Mouse (Mus musculus): Measurements from ENCODE around the gene Ppif. TPM values are rescaled to one million over a fixed set of nuclear protein-coding genes. Genes with fewer than 3 reads are reported as not detected.

Ppif gene
- polyA plus RNA-seq, 1 experiment from 2014 or later: 30.3 TPM

DNA sequence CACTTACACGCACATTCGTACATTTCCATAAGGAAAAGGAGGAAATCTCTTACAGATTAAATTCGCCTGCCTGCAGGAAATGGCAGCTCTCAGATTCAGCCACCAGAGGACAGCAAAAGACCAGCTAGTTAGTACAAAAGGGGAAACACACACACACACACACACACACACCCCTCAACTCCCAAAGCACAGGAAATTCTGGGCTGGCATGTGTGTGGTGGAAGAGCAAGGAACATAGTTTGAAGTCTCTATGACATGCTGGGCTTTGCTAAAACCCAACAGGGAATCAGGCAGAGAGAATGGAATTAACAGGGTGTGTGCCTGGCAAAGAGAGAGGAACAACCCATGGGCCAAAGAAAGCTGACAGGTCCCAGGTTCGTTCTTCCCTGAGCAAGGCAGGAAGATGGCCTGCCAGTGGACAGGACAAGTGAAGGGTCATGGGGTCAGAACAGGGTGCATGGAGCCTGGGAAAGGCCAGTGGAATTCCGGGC lies 13.8 kb downstream of the Ppif start:
- Histone ChIP-seq H3K27ac (0 out of 2 replicates have a peak overlapping the region, but pooled peaks have one; percentile 26), H3K4me1 (peaks cover 27% of the 10 kb centered on the region), H3K36me3 (no peaks in the 10 kb centered on the region), H3K4me3 (no peak overlapping the region), H3K9ac (no peak overlapping the region), H3K9me3 (no peaks in the 10 kb centered on the region), H3K27me3 (no peaks in the 10 kb centered on the region), H3K4me2 (replicated peaks) (no peak overlapping the region)
- 0 out of 2 replicates have a peak, but pooled peaks have one; percentile 41 for ATAC-seq (ENCODE audit: insufficient number of reproducible peaks, insufficient read depth, low FRiP score, low TSS enrichment)
- 48% methylated on average over 5 of the region's 5 CpGs for WGBS

DNA sequence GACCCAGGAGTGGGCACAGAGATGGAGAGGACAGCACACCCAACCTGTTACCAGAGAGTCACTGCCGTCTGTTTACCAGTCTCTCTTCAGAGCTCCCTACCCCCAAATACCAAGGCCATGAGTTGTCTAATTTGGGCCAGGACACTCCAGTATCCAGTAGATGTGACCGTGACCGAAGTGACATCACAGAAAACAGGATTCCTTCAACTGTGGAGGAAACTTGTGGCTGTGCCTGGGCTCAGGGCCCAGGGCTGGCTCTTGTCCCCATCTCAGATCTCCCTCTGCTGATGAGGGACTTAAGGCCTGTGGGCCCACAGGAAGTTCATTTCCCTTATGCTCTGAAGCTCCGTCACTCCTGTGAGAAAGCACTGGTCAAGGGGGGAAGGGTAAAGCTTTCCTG lies 14.5 kb downstream of the Ppif start:
- WGBS: 60% methylated on average over 4 of the region's 4 CpGs
- Histone ChIP-seq H3K27me3 (no peaks in the 10 kb centered on the region), H3K27ac (no peak overlapping the region; the same call in 1 of the 2 replicates), H3K4me3 (no peak overlapping the region), H3K4me1 (peaks cover 27% of the 10 kb centered on the region), H3K9ac (0 out of 2 replicates have a peak overlapping the region, but pooled peaks have one; percentile 2), H3K4me2 (replicated peaks) (no peak overlapping the region), H3K9me3 (no peaks in the 10 kb centered on the region), H3K36me3 (no peaks in the 10 kb centered on the region)
- ATAC-seq (ENCODE audit: insufficient number of reproducible peaks, insufficient read depth, low FRiP score, low TSS enrichment): no peak

DNA sequence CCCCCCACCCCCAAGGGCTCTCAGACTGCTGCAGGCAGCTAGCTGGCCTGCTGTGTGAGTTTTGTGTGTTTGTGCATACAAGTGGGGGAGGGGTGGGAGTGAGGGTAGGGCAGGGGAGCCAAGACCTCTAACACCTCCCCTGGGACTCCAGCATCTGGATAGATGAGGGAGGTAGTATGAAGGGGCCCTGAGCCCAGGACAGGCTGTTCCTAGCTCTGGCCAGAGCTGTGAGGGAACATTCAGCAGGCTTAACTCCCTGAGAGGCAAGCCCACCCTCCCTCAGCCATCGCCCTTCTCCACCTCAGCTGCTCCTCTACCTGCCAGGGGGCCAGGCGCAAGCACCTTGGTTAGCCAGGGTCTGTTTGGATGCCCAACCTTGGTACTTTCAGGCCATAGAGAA lies 15.0 kb downstream of the Ppif start:
- H3K4me1 ChIP-seq: peaks cover 29% of the 10 kb centered on the region
- no peaks in the 10 kb centered on the region for H3K27me3 ChIP-seq
- H3K4me3 ChIP-seq: no peak overlapping the region
- no peaks in the 10 kb centered on the region for H3K9me3 ChIP-seq
- H3K36me3 ChIP-seq: no peaks in the 10 kb centered on the region
- H3K27ac ChIP-seq: no peak overlapping the region; the same call in 1 of the 2 replicates
- ATAC-seq (ENCODE audit: insufficient number of reproducible peaks, insufficient read depth, low FRiP score, low TSS enrichment): no peak
- no peak overlapping the region for H3K4me2 ChIP-seq (replicated peaks)
- WGBS: 94% methylated on average over 2 of the region's 2 CpGs
- peak overlapping the region; percentile 2; the same call in 1 of the 2 replicates for H3K9ac ChIP-seq

DNA sequence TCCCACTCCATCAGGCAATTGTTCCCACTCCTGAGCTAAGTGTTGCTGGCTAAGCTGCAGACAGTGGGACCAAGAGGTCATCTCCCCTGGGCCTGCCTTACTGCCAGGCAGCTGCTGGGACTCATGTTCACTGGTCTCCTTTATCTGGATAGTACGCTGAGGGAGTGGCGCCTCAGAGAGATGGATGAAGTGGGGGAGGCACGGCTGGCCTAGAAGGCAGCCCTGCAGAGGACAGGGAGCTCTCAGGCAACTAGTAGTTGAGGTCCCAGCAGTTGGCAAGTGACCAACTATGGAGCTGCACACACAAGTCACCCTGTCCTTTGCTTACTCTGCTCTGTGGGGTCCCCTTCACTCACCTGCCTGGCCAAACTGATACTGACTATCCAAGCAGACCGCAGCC lies 16.1 kb downstream of the Ppif start:
- no peak overlapping the region for H3K4me3 ChIP-seq
- H3K36me3 ChIP-seq: peaks cover 9% of the 10 kb centered on the region
- 68% methylated on average over 4 of the region's 4 CpGs for WGBS
- H3K27me3 ChIP-seq: no peaks in the 10 kb centered on the region
- H3K27ac ChIP-seq: no peak overlapping the region
- no peak overlapping the region for H3K4me2 ChIP-seq (replicated peaks)
- ATAC-seq (ENCODE audit: insufficient number of reproducible peaks, insufficient read depth, low FRiP score, low TSS enrichment): no peak
- no peak overlapping the region for H3K9ac ChIP-seq
- no peaks in the 10 kb centered on the region for H3K9me3 ChIP-seq
- peaks cover 32% of the 10 kb centered on the region for H3K4me1 ChIP-seq

DNA sequence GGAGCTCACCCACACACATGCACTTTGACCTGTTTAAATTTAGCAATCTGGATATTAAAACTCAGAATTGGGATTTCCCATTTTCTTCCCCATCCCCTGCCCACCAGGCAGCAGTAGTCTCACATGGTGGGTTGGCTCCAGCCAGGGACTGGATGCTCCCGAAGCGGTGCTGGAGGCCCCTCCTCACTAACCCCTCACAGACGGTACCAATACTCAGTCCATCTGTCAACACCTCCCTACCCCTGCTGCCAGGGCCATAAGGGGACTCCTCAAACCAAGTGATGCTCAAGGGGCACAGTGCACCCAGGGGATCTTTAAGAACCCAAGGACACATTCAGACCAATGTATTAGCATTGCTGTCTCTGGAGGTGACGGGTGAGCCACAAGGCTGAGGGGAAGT lies 16.7 kb downstream of the Ppif start:
- Histone ChIP-seq H3K36me3 (peaks cover 11% of the 10 kb centered on the region), H3K9me3 (no peaks in the 10 kb centered on the region), H3K27ac (no peak overlapping the region), H3K27me3 (no peaks in the 10 kb centered on the region), H3K4me3 (no peak overlapping the region), H3K4me2 (replicated peaks) (no peak overlapping the region), H3K4me1 (peaks cover 32% of the 10 kb centered on the region), H3K9ac (no peak overlapping the region)
- ATAC-seq (ENCODE audit: insufficient number of reproducible peaks, insufficient read depth, low FRiP score, low TSS enrichment): no peak
- 66% methylated on average over 4 of the region's 4 CpGs for WGBS

DNA sequence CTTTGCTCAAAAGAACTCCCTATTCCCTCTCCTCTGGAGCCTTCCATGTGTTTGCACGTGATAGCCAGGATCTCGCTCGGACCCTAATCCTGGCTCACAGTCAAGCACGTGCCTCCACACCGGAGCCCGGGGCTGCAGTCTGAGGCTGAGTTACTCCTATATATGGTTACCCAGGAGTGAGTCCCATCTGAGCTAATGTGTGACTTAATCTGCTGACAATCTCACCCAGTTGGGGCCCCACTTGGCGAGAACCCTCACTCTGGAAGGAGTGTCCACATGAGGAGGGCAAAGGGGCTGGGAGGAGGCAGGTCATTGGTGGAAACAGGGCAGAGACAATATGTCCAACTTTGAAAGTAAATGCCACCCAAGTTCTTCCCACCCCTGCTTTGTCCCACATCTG lies 17.2 kb downstream of the Ppif start:
- Histone ChIP-seq H3K36me3 (peaks cover 16% of the 10 kb centered on the region), H3K9ac (no peak overlapping the region), H3K4me2 (replicated peaks) (no peak overlapping the region), H3K9me3 (no peaks in the 10 kb centered on the region), H3K4me1 (peaks cover 32% of the 10 kb centered on the region), H3K27ac (no peak overlapping the region), H3K27me3 (no peaks in the 10 kb centered on the region), H3K4me3 (no peak overlapping the region)
- ATAC-seq (ENCODE audit: insufficient number of reproducible peaks, insufficient read depth, low FRiP score, low TSS enrichment): no peak
- 72% methylated on average over 7 of the region's 7 CpGs for WGBS

DNA sequence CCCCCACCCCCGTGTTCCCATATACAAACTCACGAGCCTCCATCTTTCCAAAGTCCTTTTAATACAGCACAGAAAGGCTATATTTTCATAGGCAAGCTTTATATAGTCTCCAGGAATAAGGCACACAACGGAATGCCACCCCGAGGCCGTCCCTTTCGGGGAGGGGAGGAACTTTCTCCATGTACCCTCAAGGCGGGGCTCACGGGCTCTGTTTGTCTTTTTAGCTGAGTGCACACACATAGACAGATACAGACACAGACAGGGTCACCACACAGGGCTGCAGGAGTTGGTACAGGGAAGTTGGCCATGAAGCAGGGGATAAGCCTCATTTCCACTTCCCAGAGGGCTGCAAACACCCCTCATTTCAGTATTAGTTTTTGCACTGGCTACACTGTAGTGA lies 17.6 kb downstream of the Ppif start:
- no peaks in the 10 kb centered on the region for H3K9me3 ChIP-seq
- no peaks in the 10 kb centered on the region for H3K27me3 ChIP-seq
- peaks cover 32% of the 10 kb centered on the region for H3K4me1 ChIP-seq
- 60% methylated on average over 8 of the region's 8 CpGs for WGBS
- peaks cover 20% of the 10 kb centered on the region for H3K36me3 ChIP-seq
- H3K4me3 ChIP-seq: no peak overlapping the region
- no peak overlapping the region for H3K9ac ChIP-seq
- no peak for ATAC-seq (ENCODE audit: insufficient number of reproducible peaks, insufficient read depth, low FRiP score, low TSS enrichment)
- no peak overlapping the region for H3K4me2 ChIP-seq (replicated peaks)
- no peak overlapping the region for H3K27ac ChIP-seq

DNA sequence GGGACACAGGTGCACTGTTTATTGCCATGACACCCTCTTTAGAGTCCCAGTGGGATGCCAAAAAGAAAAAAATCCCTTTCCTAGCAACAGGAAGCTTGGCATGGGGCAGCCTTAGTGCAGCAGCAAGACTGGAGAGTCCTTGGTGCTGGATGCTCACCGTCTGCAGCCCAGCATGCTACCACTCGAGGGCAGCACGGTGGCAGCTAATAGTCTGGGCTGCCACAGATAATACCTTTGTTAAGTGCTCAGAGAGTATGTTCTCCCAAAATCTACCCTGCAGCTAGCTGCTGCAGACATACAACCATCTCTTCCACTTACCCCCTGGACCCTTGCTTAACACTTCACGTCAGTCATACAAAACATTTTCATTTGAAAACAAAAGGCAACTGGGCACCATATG lies 19.5 kb downstream of the Ppif start:
- no peak overlapping the region for H3K4me3 ChIP-seq
- no peaks in the 10 kb centered on the region for H3K9me3 ChIP-seq
- H3K27me3 ChIP-seq: no peaks in the 10 kb centered on the region
- 13% methylated on average over 4 of the region's 4 CpGs for WGBS
- 0 out of 2 replicates have a peak overlapping the region, but pooled peaks have one; percentile 31 for H3K27ac ChIP-seq
- H3K4me2 ChIP-seq (replicated peaks): no peak overlapping the region
- no peak overlapping the region for H3K9ac ChIP-seq
- ATAC-seq (ENCODE audit: insufficient number of reproducible peaks, insufficient read depth, low FRiP score, low TSS enrichment): no peak
- peaks cover 43% of the 10 kb centered on the region for H3K4me1 ChIP-seq
- H3K36me3 ChIP-seq: peaks cover 26% of the 10 kb centered on the region

DNA sequence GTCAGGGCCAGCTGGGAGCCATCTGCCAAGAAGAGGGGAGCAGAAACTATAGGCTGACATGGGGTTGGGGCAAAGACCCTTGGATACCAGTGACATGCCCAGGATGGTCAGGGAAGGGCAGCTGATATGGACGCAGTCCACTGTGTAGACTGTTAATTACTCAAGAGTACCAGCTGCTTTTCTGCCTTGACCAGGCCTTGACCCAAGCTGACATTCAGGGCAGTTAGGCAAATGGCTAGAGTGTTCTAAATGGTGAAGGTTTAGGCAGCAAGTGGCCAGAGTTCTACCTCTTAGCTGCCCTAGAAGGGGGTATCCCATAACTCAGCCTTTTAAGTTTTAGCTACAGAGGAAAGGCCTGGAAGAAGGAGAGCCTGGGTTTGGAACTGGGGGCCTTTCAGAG lies 22.6 kb downstream of the Ppif start:
- no peak for ATAC-seq (ENCODE audit: insufficient number of reproducible peaks, insufficient read depth, low FRiP score, low TSS enrichment)
- Histone ChIP-seq H3K36me3 (peaks cover 33% of the 10 kb centered on the region), H3K27ac (no peak overlapping the region), H3K9me3 (no peaks in the 10 kb centered on the region), H3K4me2 (replicated peaks) (no peak overlapping the region), H3K4me1 (peaks cover 28% of the 10 kb centered on the region), H3K27me3 (no peaks in the 10 kb centered on the region), H3K4me3 (no peak overlapping the region), H3K9ac (no peak overlapping the region)
- 77% methylated on average over 1 of the region's 1 CpGs for WGBS

DNA sequence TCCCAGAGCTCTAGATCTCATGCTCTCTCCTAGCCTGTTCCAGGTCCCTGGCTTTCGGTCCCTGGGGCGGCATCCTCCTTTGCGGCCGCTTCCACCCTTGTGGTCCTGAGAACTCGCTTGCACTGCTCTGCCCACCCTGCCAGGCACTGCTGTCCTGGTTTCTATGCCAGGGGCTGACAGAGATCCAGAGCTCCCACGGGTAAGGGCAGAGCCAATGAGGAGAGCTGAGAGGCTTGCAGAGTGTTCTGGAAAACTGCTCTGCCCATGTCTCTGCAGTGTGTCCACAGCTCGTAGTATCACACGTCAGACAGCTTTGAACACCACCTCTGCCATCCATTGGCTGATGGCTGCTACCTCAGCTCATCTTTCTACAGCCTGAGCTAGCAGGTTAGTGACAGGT lies 23.8 kb downstream of the Ppif start:
- H3K27me3 ChIP-seq: no peaks in the 10 kb centered on the region

DNA sequence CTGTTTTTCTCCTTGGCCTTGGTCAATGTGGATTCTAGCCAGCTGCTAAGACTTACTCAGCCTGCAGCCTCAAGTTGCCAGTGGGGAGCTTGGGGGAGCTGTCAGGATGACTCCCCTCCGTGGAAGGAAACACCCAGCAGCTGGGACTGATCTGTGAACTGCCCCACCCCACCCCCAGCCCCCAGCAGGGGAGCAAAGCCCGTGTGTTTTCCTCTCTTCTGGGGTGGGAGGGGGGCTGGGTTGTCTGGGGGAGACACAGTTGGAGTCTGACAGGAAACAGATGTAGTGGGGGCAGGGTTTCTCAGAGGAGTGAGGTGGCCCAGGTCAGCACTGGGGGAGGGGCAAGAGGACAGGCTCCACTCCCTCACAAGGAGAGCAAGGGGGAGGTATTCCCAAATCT lies 24.5 kb downstream of the Ppif start:
- Histone ChIP-seq H3K27ac (peak overlapping the region; percentile 72), H3K4me1 (peaks cover 28% of the 10 kb centered on the region), H3K36me3 (peaks cover 36% of the 10 kb centered on the region), H3K9me3 (no peaks in the 10 kb centered on the region), H3K4me3 (no peak overlapping the region), H3K4me2 (replicated peaks) (no peak overlapping the region), H3K27me3 (no peaks in the 10 kb centered on the region), H3K9ac (no peak overlapping the region)
- 3% methylated on average over 2 of the region's 2 CpGs for WGBS
- peak; percentile 62; the same call in 1 of the 2 replicates for ATAC-seq (ENCODE audit: insufficient number of reproducible peaks, insufficient read depth, low FRiP score, low TSS enrichment)

More for the DNA sequence above, 23.8 kb downstream of the Ppif start:
- 81% methylated on average over 8 of the region's 8 CpGs for WGBS
- Histone ChIP-seq H3K9ac (no peak overlapping the region), H3K4me3 (no peak overlapping the region), H3K9me3 (no peaks in the 10 kb centered on the region), H3K27ac (peak overlapping the region; percentile 72; the same call in 1 of the 2 replicates), H3K4me2 (replicated peaks) (no peak overlapping the region), H3K36me3 (peaks cover 36% of the 10 kb centered on the region), H3K4me1 (peaks cover 28% of the 10 kb centered on the region)
- ATAC-seq (ENCODE audit: insufficient number of reproducible peaks, insufficient read depth, low FRiP score, low TSS enrichment): no peak

DNA sequence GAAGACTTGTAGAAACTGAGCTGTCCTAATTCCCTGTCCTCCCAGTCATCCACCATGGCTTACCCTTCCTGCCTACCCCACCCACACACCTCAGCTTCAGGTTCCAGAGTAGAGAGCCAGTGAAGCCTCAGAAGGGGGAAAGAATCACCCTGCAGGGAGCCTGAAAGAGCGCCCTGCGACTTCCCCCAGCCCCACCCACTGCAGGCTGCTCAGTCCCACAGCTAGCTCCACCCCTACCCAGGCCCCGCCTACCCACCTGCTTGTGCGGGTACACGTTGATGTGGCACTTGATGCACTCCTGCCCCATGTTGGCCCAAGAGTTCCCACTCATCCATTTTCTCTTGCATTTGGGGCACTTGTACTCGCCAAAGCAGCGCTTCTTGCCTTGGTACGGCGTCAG lies 25.4 kb downstream of the Ppif start:
- H3K9ac ChIP-seq: no peak overlapping the region
- H3K4me3 ChIP-seq: no peak overlapping the region
- no peaks in the 10 kb centered on the region for H3K27me3 ChIP-seq
- H3K27ac ChIP-seq: peak overlapping the region; percentile 72
- WGBS: 59% methylated on average over 9 of the region's 9 CpGs
- H3K36me3 ChIP-seq: peaks cover 34% of the 10 kb centered on the region
- H3K9me3 ChIP-seq: no peaks in the 10 kb centered on the region
- ATAC-seq (ENCODE audit: insufficient number of reproducible peaks, insufficient read depth, low FRiP score, low TSS enrichment): no peak
- H3K4me2 ChIP-seq (replicated peaks): no peak overlapping the region
- peaks cover 26% of the 10 kb centered on the region for H3K4me1 ChIP-seq
